Mouse (Mus musculus) heart, postnatal 0 days (tissue): ENCODE measurements around the gene Kmt2e.

Source experiments
- CTCF ChIP-seq: IDR thresholded peaks from 2 replicates; pipeline ENCODE4 v1.5.1; 2016; ENCODE audit warnings: antibody characterized with exemption, control low read depth, low read depth
- EP300 ChIP-seq: IDR thresholded peaks from 2 replicates; pipeline ENCODE4 v1.6.1; 2016; ENCODE audit warnings: antibody characterized with exemption, low read depth

GRCm38 (mm10) chr5:23405666-23406404, 28.4 kb upstream of the Kmt2e start:
- no peak for TF ChIP-seq EP300
- TF ChIP-seq CTCF, result no peak
